Mouse (Mus musculus): Measurements from ENCODE around the gene Tmem177.

DNA sequence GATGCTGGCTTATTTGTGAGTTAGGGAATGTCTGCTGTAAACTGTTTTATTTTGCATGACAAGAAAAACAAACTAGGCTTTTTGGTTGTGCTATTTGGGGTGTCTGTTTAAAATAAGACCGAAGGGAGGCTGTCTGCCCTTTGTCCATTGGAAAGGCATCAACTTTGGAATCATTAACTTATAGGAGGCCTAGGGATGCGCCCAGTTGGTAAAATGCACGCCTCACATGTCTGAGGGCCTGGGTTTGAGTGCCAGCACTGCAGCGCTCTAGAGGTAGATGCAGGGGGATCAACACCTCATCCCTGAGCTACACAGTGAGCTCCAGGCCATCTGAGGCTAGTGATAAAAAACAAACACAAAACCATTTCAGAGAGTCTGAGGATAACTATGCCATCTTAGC lies 35.5 kb downstream of the Tmem177 start:
- TF ChIP-seq POLR2A (IDR thresholded peaks at IDR 0.05; ENCODE audit: control insufficient read depth, extremely low read depth, insufficient read depth, low read length, poor library complexity) (no peak), CTCF (IDR thresholded peaks at IDR 0.05; ENCODE audit: borderline replicate concordance, control insufficient read depth, extremely low read depth, insufficient read depth, low read length, poor library complexity) (no peak)

Data from thymus, adult 2 months (tissue).